Mouse (Mus musculus) spleen, adult 2 months (tissue): ENCODE results near the gene Kdm5b.

ENCODE experiments used
- CTCF ChIP-seq: fragments of 200-500 bp; IDR thresholded peaks from 2 replicates; pipeline ENCODE4 v1.5.1; 2011; ENCODE audit warnings: mild to moderate bottlenecking, inconsistent platforms; ENCODE audit not compliant: insufficient read depth, insufficient read length, insufficient replicate concordance; ENCODE audit errors: extremely low read depth
- POLR2A ChIP-seq: fragments of 200-500 bp; IDR thresholded peaks from 2 replicates; pipeline ENCODE4 v1.6.1; 2011; ENCODE audit warnings: low read depth, low read length, inconsistent platforms

GRCm38 (mm10) chr1:134607279-134607678 is 47.3 kb downstream of the Kdm5b start:
- TF ChIP-seq POLR2A (no peak), CTCF (no peak)
